Mouse (Mus musculus) intestine, embryonic 14.5 days (tissue): ENCODE data around the gene Pgpep1. TPM values are rescaled to one million over a fixed set of nuclear protein-coding genes. Genes with fewer than 3 reads are reported as not detected.

Experiments
- ATAC-seq: fragments of 200-750 bp; cut with Nextera tagmentation; replicated peaks from 2 replicates; pipeline ENCODE4 v1.8.0; 2017; ENCODE audit warnings: low read depth, moderate number of reproducible peaks, moderate TSS enrichment, moderate library complexity; ENCODE audit not compliant: low FRiP score, low TSS enrichment
- DNase-seq: peaks from one replicate; pipeline ENCODE4 v3.0.0-alpha.2; 2018; ENCODE audit warnings: low spot score
- H3K27ac ChIP-seq: fragments of 300-500 bp; sonication (generic); 2 replicates; pipeline ENCODE4 v1.5.1; 2014; ENCODE audit warnings: low read depth, mild to moderate bottlenecking, control low read depth
- H3K27me3 ChIP-seq: fragments of 300-500 bp; sonication (generic); replicated peaks from 2 replicates; pipeline ENCODE4 v1.6.1; 2014; ENCODE audit warnings: low read length, control low read depth; ENCODE audit not compliant: control insufficient read depth, insufficient read depth
- H3K36me3 ChIP-seq: fragments of 300-500 bp; sonication (generic); 2 replicates; pipeline ENCODE4 v1.6.1; 2014; ENCODE audit warnings: low read length, control low read depth; ENCODE audit not compliant: control insufficient read depth, insufficient read depth
- H3K4me1 ChIP-seq: fragments of 300-500 bp; sonication (generic); replicated peaks from 2 replicates; pipeline ENCODE4 v1.6.1; 2014; ENCODE audit warnings: low read length, control low read depth, mixed read lengths; ENCODE audit not compliant: control insufficient read depth, insufficient read depth
- H3K4me2 ChIP-seq: fragments of 300-500 bp; sonication (generic); 2 replicates; pipeline ENCODE4 v1.6.1; 2014; ENCODE audit warnings: low read length
- H3K4me3 ChIP-seq: fragments of 300-500 bp; sonication (generic); 2 replicates; pipeline ENCODE4 v1.5.1; 2014; ENCODE audit warnings: low read depth, low read length, control low read depth, mixed read lengths
- H3K9ac ChIP-seq: fragments of 300-500 bp; sonication (generic); 2 replicates; pipeline ENCODE4 v1.6.1; 2014; ENCODE audit warnings: mild to moderate bottlenecking, low read length
- H3K9me3 ChIP-seq: fragments of 300-500 bp; sonication (generic); 2 replicates; pipeline ENCODE4 v1.6.1; 2016; ENCODE audit warnings: low read length, control low read depth; ENCODE audit not compliant: control insufficient read depth
- WGBS: fragments of 180-500 bp; shearing (Covaris S2); extraction: QIAGEN DNeasy Blood & Tissue Kit; methylation state at CpG from one replicate; pipeline ENCODE4 v1.1.7; 2014; 5-methylcytosine and 5-hydroxymethylcytosine counted together
- polyA plus RNA-seq: library from polyadenylated mRNA; unstranded; fragments of >200 nt; fragmentation: Nextera tagmentation; extraction: Ambion mirVana; gene quantifications from 2 replicates; pipeline ENCODE4 v1.2.1, GENCODE M21; 2014

Gene Pgpep1
- polyA plus RNA-seq, 1 experiment from 2014 or later = 65.9 TPM

- Histone ChIP-seq H3K9me3 (no peaks in the 10 kb centered on the region), H3K36me3 (no peaks in the 10 kb centered on the region), H3K4me1 (0 out of 2 replicates have a peak, but pooled peaks cover 4% of the 10 kb centered on the region), H3K4me3 (no peak overlapping the region), H3K4me2 (no peak overlapping the region), H3K9ac (no peak overlapping the region), H3K27me3 (no peaks in the 10 kb centered on the region), H3K27ac (no peak overlapping the region)
- 56% methylated on average over 9 of the region's 9 CpGs for WGBS
- no peak for DNase-seq
- peak; percentile 30; the same call in 1 of the 2 replicates for ATAC-seq
Observed at GRCm38 (mm10) chr8:70638752-70639151, 21.4 kb downstream of the Pgpep1 start.

- H3K9ac ChIP-seq = no peak overlapping the region
- peaks cover 9% of the 10 kb centered on the region for H3K4me1 ChIP-seq
- H3K9me3 ChIP-seq = no peaks in the 10 kb centered on the region
- 57% methylated on average over 8 of the region's 8 CpGs for WGBS
- no peak for DNase-seq
- no peaks in the 10 kb centered on the region for H3K36me3 ChIP-seq
- ATAC-seq = no peak
- no peaks in the 10 kb centered on the region for H3K27me3 ChIP-seq
- no peak overlapping the region for H3K27ac ChIP-seq
- H3K4me2 ChIP-seq = no peak overlapping the region
- H3K4me3 ChIP-seq = no peak overlapping the region
Observed at GRCm38 (mm10) chr8:70636838-70637237, 23.4 kb downstream of the Pgpep1 start.

DNA sequence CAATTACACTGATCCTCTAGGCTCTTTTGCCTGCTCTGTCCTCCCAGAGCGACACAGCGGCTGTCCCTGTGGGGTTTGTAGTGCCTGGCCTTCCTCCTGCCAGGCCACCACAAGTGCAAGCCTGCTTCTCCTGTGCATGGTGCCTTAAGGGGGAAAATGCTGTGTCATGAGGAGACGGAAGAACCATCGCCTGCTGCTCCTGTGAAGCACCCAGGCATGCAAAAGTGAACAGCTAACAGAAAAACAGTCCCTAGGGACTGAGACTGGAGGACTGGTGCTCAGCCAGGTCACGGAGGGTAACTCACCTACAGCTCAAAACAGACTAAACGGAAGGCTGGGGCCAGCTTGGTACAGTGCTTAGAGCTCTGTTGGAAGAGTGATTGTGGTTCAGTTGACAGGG, 24.7 kb downstream of the Pgpep1 start:
- no peaks in the 10 kb centered on the region for H3K9me3 ChIP-seq
- no peak for DNase-seq
- 80% methylated on average over 6 of the region's 6 CpGs for WGBS
- H3K4me2 ChIP-seq = no peak overlapping the region
- peaks cover 22% of the 10 kb centered on the region for H3K4me1 ChIP-seq
- no peak overlapping the region for H3K27ac ChIP-seq
- no peak overlapping the region for H3K9ac ChIP-seq
- ATAC-seq = no peak
- H3K4me3 ChIP-seq = no peak overlapping the region
- no peaks in the 10 kb centered on the region for H3K27me3 ChIP-seq
- H3K36me3 ChIP-seq = no peaks in the 10 kb centered on the region

DNA sequence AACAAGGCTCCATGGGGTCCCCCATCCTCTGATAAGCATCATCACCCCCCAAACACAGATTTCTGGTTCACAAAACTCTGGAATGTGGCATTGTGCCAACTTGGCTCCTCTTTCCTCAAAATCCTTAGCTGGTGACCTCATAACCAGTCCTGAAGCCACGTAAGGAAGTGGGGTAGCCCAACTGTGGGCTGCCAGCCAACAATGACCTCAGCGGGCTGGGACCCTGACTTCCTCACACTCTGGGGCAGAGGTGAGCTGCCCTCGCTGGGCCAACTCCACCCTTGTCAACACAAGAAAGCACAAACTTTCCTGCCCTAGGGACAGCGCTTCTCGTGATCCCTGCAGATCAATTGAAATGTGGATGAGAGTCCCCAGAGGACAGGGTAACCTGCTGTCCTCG, 26.1 kb downstream of the Pgpep1 start:
- Histone ChIP-seq H3K27ac (no peak overlapping the region), H3K4me3 (no peak overlapping the region), H3K36me3 (no peaks in the 10 kb centered on the region), H3K9me3 (no peaks in the 10 kb centered on the region), H3K9ac (no peak overlapping the region), H3K4me2 (no peak overlapping the region), H3K27me3 (no peaks in the 10 kb centered on the region), H3K4me1 (peaks cover 27% of the 10 kb centered on the region)
- 52% methylated on average over 6 of the region's 6 CpGs for WGBS
- ATAC-seq (no peak), DNase-seq (no peak)

DNA sequence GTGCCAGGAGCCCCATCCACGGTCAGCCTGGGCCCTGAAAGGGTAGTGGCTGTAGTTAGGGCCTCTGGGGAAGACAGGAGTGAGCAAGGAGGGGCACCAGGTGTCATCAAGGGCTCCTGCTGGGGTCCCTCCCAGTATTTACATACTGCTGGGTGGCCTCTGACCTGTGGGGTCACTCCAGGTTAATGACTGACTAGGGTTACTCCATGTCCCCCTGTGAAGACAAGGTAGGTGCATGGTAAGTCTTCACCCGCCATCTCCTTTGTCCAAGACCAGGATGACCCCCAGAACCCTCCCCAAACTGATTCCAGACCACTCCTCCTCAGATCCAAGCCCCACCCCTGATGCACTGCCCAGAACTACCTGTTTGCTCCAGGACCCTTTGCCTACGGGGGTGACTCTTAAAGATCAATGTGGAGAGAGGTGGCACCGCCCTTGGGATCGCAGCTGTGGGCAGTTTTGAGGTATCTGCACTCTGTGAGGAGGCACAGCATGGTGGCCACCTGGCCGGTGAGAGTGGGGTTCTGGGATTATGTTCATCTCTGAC, 27.8 kb downstream of the Pgpep1 start, which contains the start of gene Gdf15:
Gdf15 (minus strand) TSS at position 111 of the 547 bp plus-strand sequence.
- DNase-seq (no peak), ATAC-seq (no peak)
- no peak within 1 kb of the TSS for H3K9ac ChIP-seq
- H3K36me3 ChIP-seq = no peaks in the 10 kb centered on the region
- H3K27ac ChIP-seq = no peak within 1 kb of the TSS
- WGBS = 67% methylated on average over 6 of the region's 6 CpGs
- H3K27me3 ChIP-seq = no peaks in the 10 kb centered on the region
- peaks cover 25% of the 10 kb centered on the region for H3K4me1 ChIP-seq
- H3K9me3 ChIP-seq = no peaks in the 10 kb centered on the region
- peak within 1 kb of the TSS; percentile 71 for H3K4me2 ChIP-seq
- peak within 1 kb of the TSS; percentile 23; the same call in 1 of the 2 replicates for H3K4me3 ChIP-seq

GRCm38 (mm10) chr8:70631436-70631835, 28.8 kb downstream of the Pgpep1 start:
- Histone ChIP-seq H3K27me3 (no peaks in the 10 kb centered on the region), H3K4me1 (peaks cover 23% of the 10 kb centered on the region), H3K9ac (no peak overlapping the region), H3K36me3 (no peaks in the 10 kb centered on the region), H3K4me2 (peak overlapping the region; percentile 71), H3K9me3 (no peaks in the 10 kb centered on the region), H3K27ac (no peak overlapping the region), H3K4me3 (peak overlapping the region; percentile 23; the same call in 1 of the 2 replicates)
- ATAC-seq (no peak), DNase-seq (peak; percentile 65)
- 22% methylated on average over 24 of the region's 24 CpGs for WGBS

DNA sequence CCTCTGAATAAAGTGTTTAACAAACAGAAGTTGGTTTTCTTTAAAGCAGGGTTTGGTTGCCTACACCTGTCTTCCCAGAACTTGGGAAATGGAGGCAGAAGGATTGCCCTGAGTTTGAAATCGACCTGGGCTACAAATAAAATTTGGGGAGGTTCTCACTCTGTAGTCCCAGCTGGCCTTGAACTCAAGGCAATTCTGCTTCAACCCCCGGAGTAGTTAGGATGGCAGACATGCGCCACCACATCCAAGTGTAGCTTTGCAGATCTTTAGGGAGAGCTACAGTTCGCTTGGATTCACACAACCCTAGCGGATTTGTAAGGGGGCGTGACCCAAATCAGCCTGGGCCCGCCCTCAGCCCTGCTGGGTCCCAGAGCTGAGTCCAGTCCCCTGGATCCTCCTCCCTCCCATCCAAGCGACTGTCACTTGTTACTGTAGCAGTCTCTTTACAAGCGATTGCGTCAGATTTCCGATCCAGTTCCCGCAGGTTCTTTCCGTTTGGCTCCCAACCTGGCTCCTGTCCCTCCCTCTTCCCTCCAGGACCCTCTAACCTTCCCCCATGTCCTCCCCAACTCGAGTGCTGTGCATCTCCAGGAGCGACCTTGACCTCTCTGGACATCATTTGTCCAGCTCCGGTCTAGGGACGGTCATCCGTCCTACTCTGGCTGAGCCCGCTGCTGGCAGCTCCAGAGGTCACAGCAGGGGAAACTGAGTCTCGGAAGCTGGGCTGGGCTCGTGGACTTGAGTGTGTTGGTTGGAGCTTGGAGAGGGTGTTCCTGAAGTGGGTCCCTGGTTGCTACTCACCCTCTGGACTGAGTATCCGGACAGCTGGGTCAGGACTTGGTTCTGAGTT, 29.4 kb downstream of the Pgpep1 start:
- no peak for ATAC-seq
- 16% methylated on average over 22 of the region's 22 CpGs for WGBS
- Histone ChIP-seq H3K27ac (no peak overlapping the region), H3K9ac (peak overlapping the region; percentile 10; the same call in 1 of the 2 replicates), H3K4me3 (peak overlapping the region; percentile 23; the same call in 1 of the 2 replicates), H3K4me2 (peak overlapping the region; percentile 71), H3K4me1 (peaks cover 23% of the 10 kb centered on the region), H3K9me3 (no peaks in the 10 kb centered on the region), H3K36me3 (no peaks in the 10 kb centered on the region), H3K27me3 (no peaks in the 10 kb centered on the region)
- DNase-seq = peak; percentile 69

DNA sequence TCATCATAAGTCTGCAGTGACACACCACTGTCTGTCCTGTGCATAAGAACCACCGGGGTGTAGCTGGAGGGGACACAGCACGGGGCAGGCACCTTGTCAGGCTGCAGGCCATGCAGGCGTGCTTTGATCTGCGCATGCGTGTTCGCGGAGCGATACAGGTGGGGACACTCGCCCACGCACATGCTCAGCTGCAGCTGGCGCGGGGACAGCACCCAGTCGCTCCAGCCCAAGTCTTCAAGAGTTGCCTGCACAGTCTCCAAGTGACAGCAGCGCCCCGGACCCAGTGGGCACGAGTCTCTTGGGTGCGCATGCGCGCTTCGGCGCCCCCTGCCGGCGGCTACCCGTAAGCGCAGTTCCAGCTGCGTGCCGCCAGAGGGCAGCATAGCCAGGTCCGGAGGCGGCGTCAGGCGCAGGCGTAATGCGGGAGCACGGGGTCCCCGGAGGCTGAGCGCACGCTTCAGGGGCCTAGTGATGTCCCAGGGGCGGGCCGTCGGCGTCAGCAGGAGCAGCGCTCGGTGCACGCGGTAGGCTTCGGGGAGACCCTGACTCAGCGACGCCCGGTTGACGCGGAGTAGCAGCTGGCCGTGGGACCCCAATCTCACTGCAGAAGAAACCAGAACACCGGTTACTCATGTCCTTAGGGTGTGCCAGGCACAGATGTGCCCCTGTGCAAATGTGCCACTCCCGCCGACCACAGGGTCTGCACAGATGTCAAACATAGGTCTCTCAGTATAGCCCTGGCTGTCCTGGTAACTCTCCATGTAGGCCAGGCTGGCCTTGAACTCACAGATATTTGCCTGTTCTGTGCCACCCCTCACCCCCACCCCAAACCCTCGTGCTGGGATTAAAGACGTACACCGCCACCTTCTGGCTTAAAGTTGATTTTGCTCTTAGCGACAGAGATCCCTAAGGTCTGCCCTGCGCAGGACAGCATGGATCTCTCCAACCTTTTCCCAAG, 30.3 kb downstream of the Pgpep1 start:
- H3K4me3 ChIP-seq = peak overlapping the region; percentile 44
- H3K9me3 ChIP-seq = no peaks in the 10 kb centered on the region
- peaks cover 23% of the 10 kb centered on the region for H3K4me1 ChIP-seq
- no peaks in the 10 kb centered on the region for H3K36me3 ChIP-seq
- H3K4me2 ChIP-seq = peak overlapping the region; percentile 71
- ATAC-seq (peak; percentile 92), DNase-seq (peak; percentile 98)
- H3K9ac ChIP-seq = peak overlapping the region; percentile 42
- 2% methylated on average over 60 of the region's 60 CpGs for WGBS
- H3K27me3 ChIP-seq = no peaks in the 10 kb centered on the region
- H3K27ac ChIP-seq = peak overlapping the region; percentile 28; the same call in 1 of the 2 replicates
